Mouse (Mus musculus) left cerebral cortex, adult 11 months (tissue): ENCODE data around the gene Zfp575.

Experiments
- DNase-seq: peaks from one replicate; pipeline ENCODE4 v3.0.0; 2022; ENCODE audit warnings: low spot score

Zfp575 gene

DNA sequence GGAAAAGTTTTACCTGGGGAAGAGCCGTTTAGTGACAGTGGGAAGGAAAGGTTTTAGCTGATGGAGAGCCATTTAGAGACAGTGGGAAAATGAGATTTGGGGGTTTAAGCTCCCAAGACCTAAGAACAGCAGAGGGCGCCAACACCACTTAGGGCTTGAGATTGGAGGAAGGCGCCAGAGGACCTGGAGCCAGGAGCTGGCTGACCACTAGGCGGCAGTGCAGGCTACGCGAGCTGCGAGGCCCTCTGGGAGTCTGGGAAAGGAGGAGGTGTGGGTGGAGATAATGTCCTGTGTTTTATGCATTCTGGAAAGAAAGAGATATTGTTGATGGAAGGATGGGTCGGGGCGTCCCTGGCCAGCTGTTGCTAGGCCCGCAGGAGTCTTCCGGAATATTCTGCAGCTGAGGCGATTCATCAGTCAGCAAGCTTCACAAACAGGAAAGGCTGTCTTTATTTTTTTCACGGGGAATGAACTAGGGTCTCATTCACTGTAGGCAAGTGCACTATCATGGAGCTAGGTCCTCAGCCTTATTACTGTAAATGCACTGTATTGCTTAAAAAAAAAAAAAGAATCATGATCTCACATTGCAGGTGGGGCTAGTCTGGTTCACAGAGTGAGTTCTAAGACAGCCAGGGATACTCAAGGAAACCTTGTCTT lies 13.6 kb upstream of the Zfp575 start:
- peak; percentile 92 for DNase-seq

DNA sequence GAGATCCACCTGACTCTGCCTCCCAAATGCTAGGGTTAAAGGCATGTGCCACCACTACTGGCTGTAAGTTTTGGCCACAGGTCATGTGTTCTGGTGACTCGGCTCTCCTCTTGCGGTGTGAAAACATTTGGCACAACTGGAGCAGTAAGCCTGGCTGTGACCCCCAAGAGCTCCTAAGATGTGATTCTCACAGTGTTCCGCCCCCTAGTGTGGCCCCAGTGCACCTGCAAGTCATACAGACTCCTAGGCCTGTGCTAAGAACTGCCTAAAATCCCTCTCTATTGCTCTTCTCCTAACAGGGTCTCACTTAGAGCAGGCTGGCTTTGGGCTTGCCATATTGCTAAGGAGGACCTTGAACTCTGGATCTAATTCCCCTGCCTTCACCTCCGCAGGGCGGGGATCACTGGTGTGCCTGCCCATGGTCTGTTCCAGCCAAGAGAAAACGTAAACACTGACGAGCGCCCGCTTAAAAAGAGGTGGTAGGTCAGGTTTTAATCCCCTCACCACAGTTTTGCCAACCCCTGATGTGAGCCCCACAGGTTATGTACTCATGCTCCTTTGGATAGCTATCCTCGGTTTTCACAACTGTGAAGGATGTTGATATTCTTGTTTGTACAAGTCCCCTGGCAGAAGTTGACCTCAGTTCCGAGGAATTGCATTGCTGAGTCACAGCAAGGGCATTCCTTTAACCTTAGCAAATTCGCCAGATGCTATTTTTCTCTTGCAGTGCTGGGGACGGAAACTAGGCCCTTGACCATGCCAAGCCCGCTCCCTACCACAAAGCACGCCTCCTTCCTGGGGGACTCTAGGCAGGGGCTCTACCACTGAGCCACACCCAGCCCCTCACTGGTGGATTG lies 12.0 kb upstream of the Zfp575 start:
- DNase-seq, result no peak

DNA sequence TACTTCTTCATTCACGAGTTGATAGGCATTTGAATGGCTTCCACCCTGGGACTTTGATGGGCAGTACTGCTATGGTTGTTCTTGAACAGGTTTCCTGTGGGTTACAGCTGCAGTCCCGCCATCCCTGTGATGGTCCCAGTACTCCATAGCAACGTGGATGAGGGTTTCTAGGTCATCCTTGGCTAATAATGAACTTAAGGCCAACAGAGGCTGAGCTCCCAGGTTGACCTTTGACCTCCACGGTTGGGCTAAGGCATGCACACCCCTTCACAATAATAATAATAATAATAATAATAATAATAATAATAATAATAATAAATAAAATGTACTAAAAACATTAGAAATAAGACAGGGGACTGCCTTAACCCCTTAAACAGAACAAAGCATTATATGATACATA lies 10.7 kb upstream of the Zfp575 start:
- no peak for DNase-seq

DNA sequence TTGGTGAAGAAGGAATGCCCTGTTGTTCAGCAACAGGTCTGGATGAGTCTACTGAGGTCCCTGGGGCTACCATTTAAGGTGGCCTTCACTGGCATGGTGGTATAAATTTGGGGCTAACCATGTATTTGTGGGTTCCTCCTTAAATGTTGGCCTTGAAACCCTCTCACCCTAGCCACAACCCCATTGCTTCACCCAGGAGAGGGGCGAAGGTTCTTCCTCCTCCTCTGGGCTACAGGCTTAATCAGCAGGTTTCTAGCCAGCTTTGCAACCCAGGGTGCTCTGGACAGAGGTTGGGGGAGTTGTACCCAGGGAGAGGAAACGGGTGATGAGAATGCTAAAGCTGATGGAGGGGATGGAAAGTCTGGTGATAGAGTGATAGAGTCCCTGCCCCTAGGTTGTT lies 8.0 kb upstream of the Zfp575 start:
- DNase-seq, result no peak

DNA sequence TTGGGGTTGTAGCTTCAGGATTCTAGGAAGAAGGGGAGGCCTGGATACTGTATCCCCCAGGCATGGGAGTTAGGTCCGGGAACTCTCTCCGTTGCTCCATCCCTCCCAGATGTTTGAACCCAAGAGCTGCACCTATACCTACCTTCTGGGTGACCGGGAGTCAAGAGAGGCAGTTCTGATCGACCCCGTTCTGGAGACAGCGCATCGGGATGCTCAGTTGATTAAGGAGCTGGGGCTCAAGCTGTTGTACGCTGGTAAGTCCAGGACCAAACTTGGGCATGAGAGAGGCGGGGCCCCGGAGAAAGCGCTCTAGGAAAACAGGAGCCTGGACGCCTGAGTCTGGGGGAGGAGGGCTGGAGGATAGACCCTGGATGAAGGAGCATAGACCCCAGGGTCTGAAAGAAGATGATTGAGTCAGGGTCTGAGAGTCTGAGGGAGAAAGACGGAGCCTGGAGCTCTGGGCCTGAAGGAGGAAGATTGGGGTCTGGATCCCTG lies 6.9 kb upstream of the Zfp575 start:
- DNase-seq, result no peak

DNA sequence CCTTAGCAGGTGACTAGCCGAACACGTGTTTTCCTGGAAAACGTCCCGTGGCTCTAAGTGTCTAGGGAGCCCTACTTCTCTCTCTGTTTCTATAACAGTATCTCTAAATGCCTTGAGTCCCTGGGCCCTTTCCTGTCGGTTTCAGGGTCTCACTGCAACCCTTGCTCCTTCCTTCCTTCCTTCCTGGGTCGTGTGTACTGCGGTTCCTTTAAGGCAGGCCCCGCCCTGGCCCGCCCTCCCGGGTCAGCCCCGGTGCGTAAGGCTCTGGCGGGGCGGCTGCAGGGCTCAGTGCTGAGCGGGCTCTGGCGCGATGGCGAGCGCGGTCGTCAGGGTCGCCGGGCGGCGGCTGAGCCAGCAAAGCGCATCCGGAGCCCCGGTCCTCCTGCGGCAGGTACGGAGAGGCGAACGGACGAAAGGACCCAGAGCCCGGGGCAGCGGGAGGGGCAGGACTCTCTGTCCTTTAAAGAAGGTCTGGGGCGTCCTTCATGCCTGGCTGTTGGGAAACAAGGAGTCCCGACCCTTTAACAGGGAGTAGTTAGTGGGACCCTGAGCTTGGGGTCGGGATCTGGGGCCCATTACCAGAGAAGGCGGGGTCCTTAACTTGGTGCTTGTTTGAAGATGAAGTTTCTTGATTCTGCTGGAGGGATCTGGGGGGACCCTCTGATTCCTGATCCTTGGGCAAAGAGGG lies 6.3 kb upstream of the Zfp575 start:
- DNase-seq, result peak; percentile 51

DNA sequence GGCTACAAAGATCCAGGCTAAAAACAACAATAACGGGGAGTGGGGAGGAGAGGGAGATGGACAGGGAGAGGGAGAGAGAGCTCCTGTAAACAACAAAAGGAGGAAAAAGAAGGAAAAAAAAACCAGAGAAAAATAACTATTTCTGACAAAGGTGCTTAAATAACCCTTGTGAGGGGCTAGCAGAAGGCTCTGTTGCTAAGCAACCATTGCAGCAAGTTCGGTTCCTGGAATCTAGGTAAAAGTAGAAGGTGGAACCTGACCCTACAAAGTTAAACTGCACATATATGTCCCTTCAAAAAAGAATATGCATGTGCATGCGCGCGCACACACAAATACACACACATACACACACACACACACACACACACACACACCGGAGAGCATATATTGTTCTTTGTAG lies 5.3 kb upstream of the Zfp575 start:
- no peak for DNase-seq

GRCm38 (mm10) chr7:24592163-24592562 lies 4.7 kb upstream of the Zfp575 start:
- DNase-seq, result no peak

DNA sequence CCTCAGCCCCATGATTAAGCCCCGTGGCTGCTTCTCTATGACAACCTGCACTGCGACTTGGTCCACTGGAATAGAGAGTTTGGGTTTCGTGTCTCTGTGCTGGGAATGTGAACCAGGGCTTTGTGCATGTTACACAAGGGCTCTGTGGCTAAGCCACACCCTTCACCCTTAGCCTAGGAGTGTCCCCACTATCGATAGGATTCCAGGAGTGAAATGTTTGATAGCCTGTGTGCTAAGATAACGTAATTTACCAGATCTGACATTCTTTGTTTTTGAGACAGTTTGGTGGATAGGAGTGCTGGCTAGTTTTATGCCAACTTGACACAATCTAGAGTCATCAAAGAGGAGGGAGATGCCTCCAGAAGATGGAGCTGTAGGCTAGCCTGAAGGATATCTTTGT lies 4.3 kb upstream of the Zfp575 start:
- DNase-seq, result no peak

DNA sequence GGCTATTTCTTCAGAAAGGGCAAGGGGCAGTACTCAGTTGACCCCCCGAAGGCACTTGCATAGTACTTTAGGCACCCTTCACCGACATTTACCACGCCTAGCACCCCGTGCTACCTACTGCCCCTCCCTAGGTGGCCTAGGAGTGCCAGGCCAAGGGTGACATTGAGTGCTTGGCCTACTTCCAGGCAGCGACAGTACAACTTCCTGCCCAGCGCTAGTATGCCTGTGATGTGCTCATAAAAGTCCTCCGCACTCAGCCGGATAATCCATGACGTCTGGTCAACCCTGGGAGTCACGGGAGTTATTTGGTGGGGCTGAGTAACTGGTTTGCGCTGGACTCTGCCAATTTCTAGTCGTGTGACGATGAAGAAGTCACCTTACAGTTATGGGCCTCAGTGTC lies 895 bp upstream of the Zfp575 start:
- DNase-seq, result no peak

GRCm38 (mm10) chr7:24586828-24587227 lies 613 bp downstream of the Zfp575 start:
- DNase-seq, result no peak

GRCm38 (mm10) chr7:24585995-24586394 lies 1.4 kb downstream of the Zfp575 start:
- DNase-seq, result no peak

DNA sequence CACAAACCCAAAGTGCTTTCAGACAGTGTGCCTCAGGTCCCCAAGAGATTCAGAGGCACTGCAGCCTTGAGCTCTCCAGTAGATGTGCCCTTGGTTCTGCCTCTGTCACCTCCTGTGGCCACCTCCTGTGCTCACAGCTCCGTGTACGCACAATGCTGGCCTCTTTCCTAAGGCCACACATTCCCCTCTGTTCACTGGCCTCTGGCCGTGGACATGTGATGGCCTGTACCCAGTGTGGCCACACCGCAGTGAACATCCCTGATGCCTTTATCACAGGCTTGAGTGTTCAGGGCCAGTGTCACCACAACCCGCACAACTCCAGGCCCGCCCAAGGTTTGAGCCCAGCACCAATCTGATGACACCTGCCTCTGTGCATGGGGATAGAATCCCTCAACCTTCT lies 2.6 kb downstream of the Zfp575 start:
- no peak for DNase-seq

DNA sequence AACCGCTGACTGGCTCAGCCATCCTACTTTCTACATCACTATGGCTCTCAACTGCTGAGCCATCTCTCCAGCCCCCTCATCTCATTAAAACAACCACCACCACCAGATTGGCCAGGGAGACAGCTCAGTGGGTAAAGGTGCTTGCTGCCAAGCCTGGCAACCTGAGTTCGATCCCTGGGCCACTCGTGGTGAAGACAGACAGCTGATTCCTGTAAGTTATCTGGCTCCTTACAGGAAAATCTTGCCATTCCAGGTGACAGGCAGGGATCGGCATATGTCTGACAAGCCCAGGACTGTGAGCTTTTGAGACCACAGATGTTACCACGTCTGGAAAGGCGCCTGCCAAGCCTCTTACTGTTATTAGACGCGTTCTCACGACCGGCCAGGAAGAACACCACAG lies 9.6 kb downstream of the Zfp575 start:
- no peak for DNase-seq

DNA sequence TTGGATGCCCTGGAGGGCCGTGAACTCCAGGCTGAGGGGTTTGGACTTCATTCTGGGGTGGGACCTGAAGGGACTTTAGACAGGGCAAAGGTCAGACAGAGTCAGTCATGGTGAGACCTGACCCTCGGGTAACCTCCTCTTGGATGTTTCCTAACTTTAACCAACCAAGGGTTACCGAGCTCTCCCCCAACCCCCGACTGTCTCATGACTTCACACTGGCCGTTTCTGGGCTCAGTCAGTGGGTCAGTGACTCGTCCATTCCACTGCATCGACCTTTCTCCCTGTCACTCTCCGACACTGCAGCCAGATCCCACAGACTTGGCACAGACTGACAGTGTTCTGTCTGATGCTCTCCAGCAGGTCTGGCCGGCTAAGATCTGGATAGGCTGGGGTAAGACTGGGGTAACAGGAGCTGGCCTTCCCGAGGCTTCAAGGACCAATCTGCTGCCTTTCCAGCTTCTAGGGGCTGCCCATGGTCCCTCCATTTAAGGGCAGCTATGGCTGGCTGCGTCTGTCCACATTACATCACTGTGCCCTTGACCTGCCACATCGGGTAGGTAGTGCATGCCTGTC lies 13.1 kb downstream of the Zfp575 start:
- no peak for DNase-seq

DNA sequence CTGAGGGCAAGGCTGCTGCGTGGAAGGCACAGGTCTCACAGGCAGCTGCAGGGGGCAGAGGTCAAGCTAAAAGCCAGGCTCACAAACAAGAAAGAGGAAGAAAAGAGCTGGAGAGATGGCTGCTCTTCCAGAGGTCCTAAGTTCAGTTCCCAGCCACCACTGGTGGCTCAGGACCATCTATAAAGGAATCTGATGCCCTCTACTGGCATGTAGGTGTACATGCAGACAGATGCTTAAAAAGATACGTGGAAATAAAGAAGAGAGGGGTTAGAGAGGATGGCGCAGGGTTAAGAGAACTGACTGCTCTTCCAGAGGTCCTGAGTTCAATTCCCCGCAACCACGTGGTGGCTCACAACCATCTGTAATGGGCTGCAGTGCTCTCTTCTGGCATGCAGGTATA lies 15.0 kb downstream of the Zfp575 start:
- no peak for DNase-seq

GRCm38 (mm10) chr7:24571071-24571470 lies 16.4 kb downstream of the Zfp575 start:
- no peak for DNase-seq

DNA sequence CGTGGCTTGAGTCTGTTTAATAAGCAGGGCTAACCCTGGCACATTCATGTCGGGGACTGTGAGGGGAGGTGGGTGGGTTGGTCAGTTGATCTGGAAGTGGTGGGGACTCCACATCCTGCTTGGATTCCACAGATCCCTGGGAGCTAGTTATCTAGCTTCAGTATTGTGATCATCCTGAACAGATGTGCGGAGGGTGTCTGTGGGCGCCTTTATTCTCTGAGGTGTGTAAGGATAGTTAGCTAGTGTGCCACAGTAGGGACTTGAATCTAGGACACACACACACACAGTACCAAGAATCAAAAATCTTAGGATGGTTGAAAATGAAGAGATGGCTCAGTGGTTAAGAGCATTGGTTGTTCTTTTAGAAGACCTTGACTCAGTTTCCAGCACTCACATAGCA lies 18.9 kb downstream of the Zfp575 start:
- no peak for DNase-seq

GRCm38 (mm10) chr7:24566206-24566605 lies 21.2 kb downstream of the Zfp575 start:
- no peak for DNase-seq

DNA sequence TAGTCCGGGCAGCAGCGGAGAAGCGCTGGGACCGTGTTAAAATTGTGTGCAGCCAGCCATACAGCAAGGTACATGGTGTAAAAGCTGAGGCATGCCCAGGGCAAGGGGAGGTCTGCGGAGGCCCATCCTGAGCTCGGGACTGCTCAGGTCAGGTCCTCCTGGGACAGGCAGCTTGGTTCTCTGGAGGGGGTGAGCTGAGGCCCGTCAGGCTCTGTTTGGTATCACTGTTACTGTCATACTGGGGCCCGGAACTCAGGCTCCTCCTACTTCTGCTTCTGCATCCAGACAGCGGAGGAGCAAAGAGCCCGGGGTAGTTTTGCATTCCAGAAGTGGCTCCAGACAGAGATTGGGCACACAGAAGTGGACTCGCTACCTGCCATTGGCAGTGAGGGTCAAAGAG lies 21.8 kb downstream of the Zfp575 start:
- no peak for DNase-seq

DNA sequence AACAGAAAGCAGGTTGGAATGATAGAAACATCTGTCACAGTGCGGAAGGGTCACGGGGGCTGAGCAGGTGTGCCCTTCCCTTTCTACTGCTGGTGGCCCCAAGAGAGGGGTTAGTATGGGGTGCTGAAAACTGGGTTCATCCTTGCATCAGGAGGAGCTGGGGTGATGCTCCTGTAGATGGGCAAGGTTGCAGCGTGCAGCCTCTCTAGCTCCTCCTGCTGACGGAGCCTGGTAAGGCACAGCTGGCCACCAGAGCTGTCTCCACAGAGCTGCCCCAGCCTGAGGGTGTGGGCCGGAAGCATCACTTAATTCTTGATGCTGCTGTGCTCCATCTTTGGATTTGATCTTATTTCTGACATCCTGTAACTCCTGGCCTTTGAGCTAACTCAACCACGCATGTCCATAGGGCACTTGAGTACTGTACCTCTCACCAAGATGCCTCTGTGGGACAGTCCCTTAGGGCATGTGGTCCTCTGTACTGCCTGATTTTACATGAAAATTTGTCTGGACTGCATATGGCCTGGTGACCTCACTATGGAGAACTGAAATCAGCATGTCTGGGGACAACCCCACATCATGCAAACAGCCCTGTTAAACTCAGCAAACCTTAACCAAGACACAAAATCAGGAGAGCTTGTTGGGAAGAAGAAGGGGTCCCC lies 22.7 kb downstream of the Zfp575 start:
- DNase-seq, result no peak

DNA sequence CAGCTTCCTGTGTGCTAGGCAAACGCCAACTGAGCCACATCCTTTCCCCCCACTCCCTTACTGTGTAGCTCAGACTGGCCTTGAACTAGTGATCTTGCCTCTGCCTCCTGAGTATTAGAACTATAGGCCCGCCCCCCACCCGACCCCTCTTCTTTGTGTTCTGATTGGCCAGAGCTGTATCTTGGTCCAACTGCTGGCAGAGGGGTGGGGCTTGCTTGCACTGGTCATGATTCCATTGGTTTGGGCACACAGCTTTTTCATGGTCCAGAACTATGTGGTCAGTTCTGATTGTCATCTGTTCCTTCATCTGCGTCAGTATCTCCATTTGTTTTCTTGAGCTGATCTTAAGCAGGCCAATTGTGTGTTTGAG lies 23.6 kb downstream of the Zfp575 start:
- no peak for DNase-seq
